Mouse (Mus musculus) lung, postnatal 10 days (tissue): ENCODE measurements at regions not wholly inside any gene's neighbourhood (a gene's known extent, or its start where the extent isn't known, plus 50 kb on each side); places are given as distances from the start of the nearest gene placed in this dataset.

Experiments used
- DNase-seq: peaks from one replicate; pipeline ENCODE4 v3.0.0; 2021

GRCm38 (mm10) chr10:46350196-46350595 is 772.6 kb downstream of the Hace1 start:
- no peak for DNase-seq

GRCm38 (mm10) chr10:46356775-46357174 is 779.1 kb downstream of the Hace1 start:
- no peak for DNase-seq

DNA sequence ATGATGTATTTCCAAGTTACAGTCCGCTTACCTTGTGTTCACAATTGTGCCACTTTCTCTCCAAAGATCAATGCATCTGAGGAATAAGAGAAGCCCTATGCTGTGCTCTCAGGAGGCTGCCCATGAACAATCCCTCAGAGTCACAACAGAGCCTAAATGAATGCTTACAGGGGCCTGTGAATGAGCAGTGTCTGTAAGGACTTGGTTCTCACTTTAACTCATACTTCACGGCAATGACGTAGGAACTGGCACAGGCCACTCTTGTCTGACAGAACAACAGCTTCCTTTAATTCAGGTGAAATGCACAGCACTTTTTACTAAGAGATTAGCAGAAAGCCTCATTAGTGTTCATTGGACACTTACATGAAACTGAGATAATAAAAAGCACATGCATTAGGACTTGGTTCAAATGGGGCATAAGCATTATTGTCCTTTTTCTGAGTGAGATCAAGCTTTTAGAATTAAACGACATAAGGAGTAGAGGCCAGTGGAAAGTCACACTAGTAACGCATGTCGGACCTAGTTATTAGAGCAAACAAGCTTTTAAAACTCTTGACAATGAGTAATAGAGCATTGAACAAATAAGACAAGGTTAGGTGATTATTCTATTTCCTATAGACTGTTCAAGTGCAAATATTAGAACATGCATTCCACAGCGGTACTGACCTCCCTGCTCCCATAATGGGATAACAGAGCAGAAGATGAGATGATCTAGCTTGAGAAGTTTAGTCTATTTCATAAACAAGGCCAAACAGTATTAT is 796.3 kb downstream of the Hace1 start:
- no peak for DNase-seq

DNA sequence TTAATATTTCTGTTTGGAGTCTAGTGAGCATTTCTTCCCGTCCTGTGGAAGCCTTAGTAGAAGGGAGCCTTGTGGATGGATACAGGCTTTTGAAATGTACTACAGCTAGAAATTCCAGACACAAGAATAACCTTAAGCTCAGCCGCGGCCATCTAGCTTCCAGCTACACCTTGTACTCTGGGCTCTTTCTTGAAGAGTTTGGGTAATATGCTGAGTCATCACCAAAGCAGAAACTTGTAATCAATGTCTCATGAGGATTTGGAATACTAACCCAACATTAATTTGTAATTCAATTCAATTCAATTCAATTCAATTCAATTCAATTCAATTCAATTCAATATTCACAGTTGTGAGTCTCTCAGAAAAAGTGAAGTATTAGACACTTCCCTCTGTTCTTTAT is 797.0 kb downstream of the Hace1 start:
- no peak for DNase-seq

DNA sequence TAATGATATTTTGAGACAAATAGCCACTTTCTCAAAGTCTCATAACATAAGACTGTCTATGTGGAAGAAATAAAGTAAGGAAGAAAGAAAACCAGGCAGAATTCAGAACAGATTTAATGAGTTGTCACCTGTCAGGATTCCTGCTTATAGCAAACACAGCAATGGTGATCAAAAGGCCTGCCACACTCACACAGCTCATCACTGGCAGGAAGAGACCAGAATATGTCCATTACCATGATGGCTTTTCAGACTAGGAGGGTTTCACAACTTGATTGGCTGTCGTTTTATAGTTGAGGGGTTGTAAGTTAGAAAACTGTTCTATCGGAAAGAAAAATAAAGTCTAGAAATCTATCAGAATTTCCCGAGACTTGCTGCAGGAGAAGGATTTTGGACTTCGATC is 819.5 kb downstream of the Hace1 start:
- no peak for DNase-seq

GRCm38 (mm10) chr10:46403883-46404282 is 826.3 kb downstream of the Hace1 start:
- DNase-seq = no peak
